ENCODE assay signal across 9 mouse cellular contexts in the genomic region with DNA sequence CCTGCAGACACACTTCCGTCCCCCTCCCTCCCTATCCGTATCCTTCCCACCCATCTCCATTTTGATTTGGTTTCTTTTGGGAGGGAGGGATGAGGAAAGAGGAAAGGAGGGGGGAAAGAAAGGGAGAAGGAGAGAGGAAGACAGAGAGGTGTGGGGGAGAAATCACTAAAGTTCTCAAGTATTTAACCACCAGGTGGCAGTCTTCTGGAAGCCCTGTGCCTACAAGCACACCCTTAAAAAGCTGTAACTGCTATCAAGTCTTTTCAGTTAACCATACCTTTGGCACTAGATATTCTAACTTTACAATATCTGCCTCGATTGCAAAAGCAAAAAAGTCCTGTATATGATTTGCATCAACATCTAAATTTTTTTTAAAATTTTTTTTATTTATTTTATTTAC. TPM values are rescaled to one million over a fixed set of nuclear protein-coding genes. Genes with fewer than 3 reads are reported as not detected.
A peak's percentile ranks its signal among the peaks of the same experiment; 100 is the strongest.
DNase-seq lines count a peak whose midpoint lies in the region; ATAC-seq and TF ChIP-seq lines count a peak whose summit lies in the region.
"Had no signal": no experiment of that assay in that cellular context is flagged by ENCODE, and none has a peak within 500 bp of the region (broad histone marks: within the 10 kb centered on the region; RNA-seq: fewer than 3 reads in every experiment).

No protein-coding gene starts in this region.

- no peak overlapping the region for H3K9ac ChIP-seq in lung, embryonic 14.5 days
- H3K9ac ChIP-seq in midbrain, embryonic 14.5 days (replicated peaks; ENCODE audit: low read length) = no peak overlapping the region
- H3K9ac ChIP-seq: heart, embryonic 13.5 days had no signal

- DNase-seq in gastrocnemius, adult 2 months = no peak
- DNase-seq in gastrocnemius, postnatal 4 days (ENCODE audit: low spot score in 2 of 2) = no peak
- peak; percentile 91 for DNase-seq in lung, embryonic 14.5 days
- DNase-seq in lung, adult 18-20 months = no peak
- peak; percentile 10 for DNase-seq in c-Kit-positive CD71-positive TER-119-positive erythroid progenitor cells, embryonic 14.5 days (ENCODE audit: low spot score)
- DNase-seq in midbrain, embryonic 14.5 days = peak; percentile 89
- DNase-seq in urinary bladder, postnatal 10 days (ENCODE audit: low spot score) = no peak
- DNase-seq in adrenal gland, adult 8-10 months = no peak

- H3K36me3 ChIP-seq in lung, embryonic 14.5 days (ENCODE audit: insufficient read depth) = 0 out of 2 replicates have a peak, but pooled peaks cover 8% of the 10 kb centered on the region
- no peaks in the 10 kb centered on the region for H3K36me3 ChIP-seq in midbrain, embryonic 14.5 days (ENCODE audit: control insufficient read depth, insufficient read depth, low read length)
- H3K36me3 ChIP-seq: heart, embryonic 13.5 days had no signal

- 41% methylated on average over 3 of the region's 3 CpGs for WGBS in lung, embryonic 14.5 days
- 47% methylated on average over 3 of the region's 3 CpGs for WGBS in midbrain, embryonic 14.5 days

- peak; percentile 81 for TF ChIP-seq CTCF in gastrocnemius, adult 2 months (IDR thresholded peaks at IDR 0.05)
- TF ChIP-seq CTCF in lung, embryonic 14.5 days (IDR thresholded peaks at IDR 0.05; ENCODE audit: low read depth) = peak; percentile 69

- H3K9me3 ChIP-seq in lung, embryonic 14.5 days (ENCODE audit: low read depth, low read length) = no peaks in the 10 kb centered on the region
- H3K9me3 ChIP-seq in midbrain, embryonic 14.5 days (ENCODE audit: control insufficient read depth, low read length) = no peaks in the 10 kb centered on the region
- H3K9me3 ChIP-seq: heart, embryonic 13.5 days had no signal

- H3K27ac ChIP-seq in gastrocnemius, adult 2 months = no peak overlapping the region
- no peak overlapping the region for H3K27ac ChIP-seq in lung, embryonic 14.5 days (ENCODE audit: low read depth)
- H3K27ac ChIP-seq in midbrain, embryonic 14.5 days (replicated peaks; ENCODE audit: low read depth, low read length) = no peak overlapping the region
- H3K27ac ChIP-seq: heart, embryonic 13.5 days had no signal

- intact Hi-C loops in gastrocnemius, adult 2 months (cut with DNase I) = no loop called here

- no peaks in the 10 kb centered on the region for H3K27me3 ChIP-seq in lung, embryonic 14.5 days (ENCODE audit: insufficient read depth, low read length)
- no peaks in the 10 kb centered on the region for H3K27me3 ChIP-seq in midbrain, embryonic 14.5 days (ENCODE audit: control insufficient read depth, insufficient read depth, low read length)
- H3K27me3 ChIP-seq: heart, embryonic 13.5 days had no signal

- H3K4me2 ChIP-seq in lung, embryonic 14.5 days = no peak overlapping the region
- H3K4me2 ChIP-seq in midbrain, embryonic 14.5 days (ENCODE audit: low read length) = no peak overlapping the region
- H3K4me2 ChIP-seq: heart, embryonic 13.5 days had no signal

- H3K4me1 ChIP-seq in lung, embryonic 14.5 days (ENCODE audit: insufficient read depth) = peaks cover 11% of the 10 kb centered on the region; the same call in 1 of the 2 replicates
- H3K4me1 ChIP-seq in midbrain, embryonic 14.5 days (ENCODE audit: control insufficient read depth, insufficient read depth, low read length) = no peaks in the 10 kb centered on the region

- H3K4me3 ChIP-seq in gastrocnemius, adult 2 months = no peak overlapping the region
- no peak overlapping the region for H3K4me3 ChIP-seq in lung, embryonic 14.5 days (ENCODE audit: low read depth, low read length)
- H3K4me3 ChIP-seq in midbrain, embryonic 14.5 days (replicated peaks; ENCODE audit: low read depth, low read length) = no peak overlapping the region
- H3K4me3 ChIP-seq: heart, embryonic 13.5 days had no signal

- peak; percentile 57 for ATAC-seq in lung, embryonic 14.5 days (ENCODE audit: insufficient read depth)
- ATAC-seq in midbrain, embryonic 14.5 days (ENCODE audit: low FRiP score, low TSS enrichment) = no peak

RNA-seq across cellular contexts. Expression of a gene that starts 33.4 kb away (rescaled TPM):
- total RNA-seq in gastrocnemius, adult 2 months (2021) = 1 to 10 TPM; 8.6 to 9.2 TPM
- total RNA-seq in gastrocnemius, postnatal 4 days (2021) = 10 to 100 TPM; 28.9 to 30.4 TPM
- polyA plus RNA-seq in lung, embryonic 14.5 days (2014; fragmentation: Nextera tagmentation; extraction: Ambion mirVana) = 22.0 and 25.1 TPM in 2 replicates
- polyA plus RNA-seq in midbrain, embryonic 14.5 days (2014; fragmentation: Nextera tagmentation; extraction: Ambion mirVana) = 16.6 and 21.0 TPM in 2 replicates
- 10 to 100 TPM; 32.5 to 46.9 (median 40.3) TPM for total RNA-seq in adrenal gland, adult 8-10 months (2022)

Comparison
In these comparisons a context has a peak if more than half of its experiments do, and no peak if none do; other contexts are left out.
1. DNase-seq: peak in lung, embryonic 14.5 days (single experiment), c-Kit-positive CD71-positive TER-119-positive erythroid progenitor cells, embryonic 14.5 days (single experiment) and midbrain, embryonic 14.5 days (single experiment); none in gastrocnemius, adult 2 months (single experiment), gastrocnemius, postnatal 4 days (0 of 2), lung, adult 18-20 months (0 of 2), urinary bladder, postnatal 10 days (single experiment) and adrenal gland, adult 8-10 months (single experiment).